Mouse (Mus musculus): ENCODE measurements at regions not wholly inside any gene's neighbourhood (a gene's known extent, or its start where the extent isn't known, plus 50 kb on each side); places are given as distances from the start of the nearest gene placed in this dataset.

DNA sequence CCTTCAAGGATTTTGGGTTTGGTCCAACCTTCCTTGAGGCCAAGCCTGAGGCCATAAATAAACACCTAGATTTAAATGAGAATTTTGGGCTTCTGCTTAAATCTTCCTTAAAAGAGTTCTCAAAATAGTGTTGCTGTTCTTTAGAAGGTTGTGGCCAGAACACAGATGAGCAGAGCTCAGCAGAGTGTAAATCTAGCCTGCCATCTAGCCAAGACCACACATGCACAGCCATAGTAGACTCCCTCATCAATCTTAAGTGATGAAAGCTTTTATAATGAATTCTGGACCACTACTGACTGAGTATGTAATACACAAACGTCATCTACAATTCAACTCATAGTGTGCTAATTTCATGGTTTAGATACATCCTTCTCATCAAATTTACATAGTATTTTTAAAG is 585.3 kb downstream of the Tfec start:
- no peak overlapping the region for H3K9ac ChIP-seq (ENCODE audit: low read depth, poor library complexity, severe bottlenecking)
- no peaks in the 10 kb centered on the region for H3K36me3 ChIP-seq (ENCODE audit: control insufficient read depth, insufficient read depth, low read length, poor library complexity, severe bottlenecking)
- no peak overlapping the region for H3K4me3 ChIP-seq (ENCODE audit: low read depth, low read length)
- peaks cover 1% of the 10 kb centered on the region for H3K27me3 ChIP-seq (ENCODE audit: control insufficient read depth, insufficient read depth, low read length, poor library complexity, severe bottlenecking)
- no peaks in the 10 kb centered on the region for H3K9me3 ChIP-seq (replicated peaks; ENCODE audit: control insufficient read depth, insufficient read depth, low read length, poor library complexity, severe bottlenecking)
- TF ChIP-seq EP300 (IDR thresholded peaks at IDR 0.05; ENCODE audit: insufficient read depth, low read depth, low read length): no peak
- TF ChIP-seq CTCF (IDR thresholded peaks at IDR 0.05; ENCODE audit: low read depth, low read length): no peak
- TF ChIP-seq POLR2A (IDR thresholded peaks at IDR 0.05; ENCODE audit: insufficient read depth, low read length): no peak
- H3K4me1 ChIP-seq (ENCODE audit: control insufficient read depth, insufficient read depth, low read length): peaks cover 3% of the 10 kb centered on the region
- H3K27ac ChIP-seq (ENCODE audit: insufficient read depth, low read length): no peak overlapping the region

DNA sequence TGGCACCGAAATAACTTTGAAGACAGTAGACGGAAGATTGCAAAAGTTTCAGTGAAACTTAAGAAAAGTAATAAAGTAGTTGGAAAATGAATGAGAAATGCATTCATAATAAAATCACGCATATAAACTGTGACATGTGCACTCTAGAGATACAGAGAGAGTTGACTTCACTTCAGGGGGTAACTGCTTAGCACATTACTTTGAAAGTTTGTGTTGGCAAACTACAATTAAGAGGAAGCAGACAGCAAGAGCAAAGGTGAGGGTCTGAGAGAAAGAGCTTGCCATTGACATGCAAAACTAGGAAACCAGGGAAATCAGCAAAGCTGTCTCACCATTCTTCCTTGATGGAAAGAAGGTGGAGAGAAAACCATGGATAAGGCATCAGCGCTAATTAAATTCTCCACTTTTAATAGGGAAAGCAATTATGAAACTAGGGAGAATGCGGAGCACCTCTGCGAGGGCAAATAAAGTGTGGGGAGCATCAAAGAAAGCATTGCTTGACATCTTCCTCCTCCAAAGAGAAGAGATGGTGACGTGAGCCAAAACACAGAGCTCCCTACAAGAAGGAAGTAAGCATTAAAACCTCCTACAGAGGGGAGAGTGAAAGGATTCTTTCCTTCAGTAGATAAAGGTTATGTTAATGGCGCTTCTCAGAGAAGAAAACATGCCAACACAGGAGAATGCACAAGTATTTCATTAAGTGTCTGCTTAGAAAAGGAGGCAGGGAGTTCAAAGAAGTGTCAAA is 563.0 kb downstream of the Mdfic start:
- TF ChIP-seq EP300 (IDR thresholded peaks at IDR 0.05; ENCODE audit: insufficient read depth, low read depth, low read length) (no peak), POLR2A (IDR thresholded peaks at IDR 0.05; ENCODE audit: insufficient read depth, low read length) (no peak), CTCF (IDR thresholded peaks at IDR 0.05; ENCODE audit: low read depth, low read length) (no peak)
- Histone ChIP-seq H3K9ac (ENCODE audit: low read depth, poor library complexity, severe bottlenecking) (no peak overlapping the region), H3K4me3 (ENCODE audit: low read depth, low read length) (no peak overlapping the region), H3K9me3 (replicated peaks; ENCODE audit: control insufficient read depth, insufficient read depth, low read length, poor library complexity, severe bottlenecking) (peaks cover 3% of the 10 kb centered on the region; the same call in 1 of the 2 replicates), H3K27me3 (ENCODE audit: control insufficient read depth, insufficient read depth, low read length, poor library complexity, severe bottlenecking) (no peaks in the 10 kb centered on the region), H3K27ac (ENCODE audit: insufficient read depth, low read length) (no peak overlapping the region), H3K36me3 (ENCODE audit: control insufficient read depth, insufficient read depth, low read length, poor library complexity, severe bottlenecking) (no peaks in the 10 kb centered on the region), H3K4me1 (ENCODE audit: control insufficient read depth, insufficient read depth, low read length) (no peaks in the 10 kb centered on the region)

DNA sequence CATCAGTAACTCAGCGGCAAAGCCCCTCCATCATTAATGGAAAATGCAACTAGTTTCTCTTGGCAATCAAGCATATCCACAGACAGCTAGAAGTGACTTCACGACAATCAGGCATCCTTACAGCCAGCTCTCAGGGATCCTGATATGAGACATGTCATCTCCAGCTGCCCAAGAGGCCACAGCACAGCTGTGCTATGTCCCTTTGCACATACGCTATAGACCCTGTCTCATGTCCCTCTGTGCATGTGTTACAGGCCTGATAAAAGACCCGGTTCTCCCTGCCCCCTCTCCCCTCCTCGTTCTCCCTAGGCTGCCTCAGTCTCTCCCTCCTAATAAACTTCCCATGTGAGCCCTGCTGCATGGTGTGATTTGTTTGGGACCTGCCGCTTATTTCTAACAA is 561.5 kb downstream of the Mdfic start:
- H3K9ac ChIP-seq (ENCODE audit: low read depth, poor library complexity, severe bottlenecking): no peak overlapping the region
- no peaks in the 10 kb centered on the region for H3K4me1 ChIP-seq (ENCODE audit: control insufficient read depth, insufficient read depth, low read length)
- no peak overlapping the region for H3K4me3 ChIP-seq (ENCODE audit: low read depth, low read length)
- TF ChIP-seq EP300 (IDR thresholded peaks at IDR 0.05; ENCODE audit: insufficient read depth, low read depth, low read length) (no peak), CTCF (IDR thresholded peaks at IDR 0.05; ENCODE audit: low read depth, low read length) (no peak), POLR2A (IDR thresholded peaks at IDR 0.05; ENCODE audit: insufficient read depth, low read length) (no peak)
- H3K9me3 ChIP-seq (replicated peaks; ENCODE audit: control insufficient read depth, insufficient read depth, low read length, poor library complexity, severe bottlenecking): peaks cover 3% of the 10 kb centered on the region; the same call in 1 of the 2 replicates
- H3K36me3 ChIP-seq (ENCODE audit: control insufficient read depth, insufficient read depth, low read length, poor library complexity, severe bottlenecking): no peaks in the 10 kb centered on the region
- H3K27me3 ChIP-seq (ENCODE audit: control insufficient read depth, insufficient read depth, low read length, poor library complexity, severe bottlenecking): no peaks in the 10 kb centered on the region
- no peak overlapping the region for H3K27ac ChIP-seq (ENCODE audit: insufficient read depth, low read length)

All from ES-Bruce4 (cell line).